Mouse (Mus musculus): ENCODE measurements at regions not wholly inside any gene's neighbourhood (a gene's known extent, or its start where the extent isn't known, plus 50 kb on each side); places are given as distances from the start of the nearest gene placed in this dataset.

- TF ChIP-seq CTCF (IDR thresholded peaks at IDR 0.05; ENCODE audit: insufficient read depth, low read depth, low read length): no peak
- no peak for TF ChIP-seq POLR2A (IDR thresholded peaks at IDR 0.05; ENCODE audit: insufficient read depth, low read depth, low read length)
- H3K27ac ChIP-seq (ENCODE audit: insufficient read depth, low read depth, low read length): no peak overlapping the region
- 58% methylated on average over 20 of the region's 20 CpGs for WGBS
- peaks cover 3% of the 10 kb centered on the region; the same call in 1 of the 2 replicates for H3K4me1 ChIP-seq (ENCODE audit: control insufficient read depth, insufficient read depth, low read length)
- H3K4me3 ChIP-seq (ENCODE audit: insufficient read depth, low read depth, low read length): no peak overlapping the region
Observed at GRCm38 (mm10) chr1:61415426-61416195, 223.0 kb upstream of the Pard3b start.

DNA sequence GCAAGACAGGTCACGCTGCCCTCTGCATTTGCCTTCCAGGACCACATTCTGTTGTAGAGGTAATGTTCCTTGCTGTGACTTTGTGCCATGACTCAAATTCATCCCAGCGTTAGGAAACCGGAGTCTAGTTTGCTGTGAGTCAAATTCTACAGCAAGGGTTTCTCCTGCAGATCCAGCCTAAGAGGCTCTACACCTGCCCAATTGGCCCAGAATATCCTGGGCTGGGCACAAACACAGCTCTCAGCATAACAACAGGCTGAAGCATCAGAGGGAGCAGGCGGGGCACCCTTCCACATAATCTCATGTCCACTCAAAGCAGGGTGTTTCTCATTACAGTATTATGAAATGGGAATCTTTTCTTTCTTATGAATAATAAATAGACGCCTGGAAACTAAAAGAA, 220.2 kb upstream of the Pard3b start:
- 72% methylated on average over 5 of the region's 5 CpGs for WGBS
- Histone ChIP-seq H3K4me1 (ENCODE audit: control insufficient read depth, insufficient read depth, low read length) (peaks cover 3% of the 10 kb centered on the region; the same call in 1 of the 2 replicates), H3K27ac (ENCODE audit: insufficient read depth, low read depth, low read length) (no peak overlapping the region), H3K4me3 (ENCODE audit: insufficient read depth, low read depth, low read length) (no peak overlapping the region)
- TF ChIP-seq POLR2A (IDR thresholded peaks at IDR 0.05; ENCODE audit: insufficient read depth, low read depth, low read length) (no peak), CTCF (IDR thresholded peaks at IDR 0.05; ENCODE audit: insufficient read depth, low read depth, low read length) (no peak)

- 69% methylated on average over 6 of the region's 6 CpGs for whole genome bisulfite sequencing
- peaks cover 3% of the 10 kb centered on the region; the same call in 1 of the 2 replicates for H3K4me1 ChIP-seq (ENCODE audit: control insufficient read depth, insufficient read depth, low read length)
- TF ChIP-seq CTCF (IDR thresholded peaks at IDR 0.05; ENCODE audit: insufficient read depth, low read depth, low read length) (no peak), POLR2A (IDR thresholded peaks at IDR 0.05; ENCODE audit: insufficient read depth, low read depth, low read length) (no peak)
Observed at GRCm38 (mm10) chr1:61419839-61420238, 218.8 kb upstream of the Pard3b start.

GRCm38 (mm10) chr1:61423253-61423652, 215.4 kb upstream of the Pard3b start:
- no peak for TF ChIP-seq CTCF (IDR thresholded peaks at IDR 0.05; ENCODE audit: insufficient read depth, low read depth, low read length)
- TF ChIP-seq POLR2A (IDR thresholded peaks at IDR 0.05; ENCODE audit: insufficient read depth, low read depth, low read length): no peak
- Histone ChIP-seq H3K27ac (ENCODE audit: insufficient read depth, low read depth, low read length) (no peak overlapping the region), H3K4me3 (ENCODE audit: insufficient read depth, low read depth, low read length) (no peak overlapping the region), H3K4me1 (ENCODE audit: control insufficient read depth, insufficient read depth, low read length) (no peaks in the 10 kb centered on the region)

More at GRCm38 (mm10) chr1:61419839-61420238, 218.8 kb upstream of the Pard3b start:
- H3K27ac ChIP-seq (ENCODE audit: insufficient read depth, low read depth, low read length): no peak overlapping the region
- no peak overlapping the region for H3K4me3 ChIP-seq (ENCODE audit: insufficient read depth, low read depth, low read length)

GRCm38 (mm10) chr1:61428706-61429501, 209.7 kb upstream of the Pard3b start:
- whole genome bisulfite sequencing: 86% methylated on average over 4 of the region's 4 CpGs
- H3K27ac ChIP-seq (ENCODE audit: insufficient read depth, low read depth, low read length): no peak overlapping the region
- H3K4me1 ChIP-seq (ENCODE audit: control insufficient read depth, insufficient read depth, low read length): no peaks in the 10 kb centered on the region
- TF ChIP-seq POLR2A (IDR thresholded peaks at IDR 0.05; ENCODE audit: insufficient read depth, low read depth, low read length) (no peak), CTCF (IDR thresholded peaks at IDR 0.05; ENCODE audit: insufficient read depth, low read depth, low read length) (no peak)
- H3K4me3 ChIP-seq (ENCODE audit: insufficient read depth, low read depth, low read length): no peak overlapping the region

- TF ChIP-seq POLR2A (IDR thresholded peaks at IDR 0.05; ENCODE audit: insufficient read depth, low read depth, low read length) (no peak), CTCF (IDR thresholded peaks at IDR 0.05; ENCODE audit: insufficient read depth, low read depth, low read length) (no peak)
- 87% methylated on average over 3 of the region's 3 CpGs for WGBS
- Histone ChIP-seq H3K27ac (ENCODE audit: insufficient read depth, low read depth, low read length) (no peak overlapping the region), H3K4me1 (ENCODE audit: control insufficient read depth, insufficient read depth, low read length) (no peaks in the 10 kb centered on the region), H3K4me3 (ENCODE audit: insufficient read depth, low read depth, low read length) (no peak overlapping the region)
Observed at GRCm38 (mm10) chr1:61437603-61438002, 201.0 kb upstream of the Pard3b start.

- no peak for TF ChIP-seq POLR2A (IDR thresholded peaks at IDR 0.05; ENCODE audit: insufficient read depth, low read depth, low read length)
- no peak for TF ChIP-seq CTCF (IDR thresholded peaks at IDR 0.05; ENCODE audit: insufficient read depth, low read depth, low read length)
- H3K27ac ChIP-seq (ENCODE audit: insufficient read depth, low read depth, low read length): no peak overlapping the region
- WGBS: 66% methylated on average over 3 of the region's 3 CpGs
Observed at GRCm38 (mm10) chr1:61461435-61461834, 177.2 kb upstream of the Pard3b start.

GRCm38 (mm10) chr1:61470617-61471214, 167.9 kb upstream of the Pard3b start:
- WGBS: 30% methylated on average over 5 of the region's 5 CpGs
- H3K4me3 ChIP-seq (ENCODE audit: insufficient read depth, low read depth, low read length): no peak overlapping the region

More at GRCm38 (mm10) chr1:61461435-61461834, 177.2 kb upstream of the Pard3b start:
- Histone ChIP-seq H3K4me1 (ENCODE audit: control insufficient read depth, insufficient read depth, low read length) (no peaks in the 10 kb centered on the region), H3K4me3 (ENCODE audit: insufficient read depth, low read depth, low read length) (no peak overlapping the region)

More at GRCm38 (mm10) chr1:61470617-61471214, 167.9 kb upstream of the Pard3b start:
- TF ChIP-seq CTCF (IDR thresholded peaks at IDR 0.05; ENCODE audit: insufficient read depth, low read depth, low read length) (no peak), POLR2A (IDR thresholded peaks at IDR 0.05; ENCODE audit: insufficient read depth, low read depth, low read length) (no peak)
- Histone ChIP-seq H3K27ac (ENCODE audit: insufficient read depth, low read depth, low read length) (peak overlapping the region; percentile 92), H3K4me1 (ENCODE audit: control insufficient read depth, insufficient read depth, low read length) (0 out of 2 replicates have a peak, but pooled peaks cover 3% of the 10 kb centered on the region)
